Comparison of ENCODE assay signal across 8 mouse cellular contexts in the genomic region with DNA sequence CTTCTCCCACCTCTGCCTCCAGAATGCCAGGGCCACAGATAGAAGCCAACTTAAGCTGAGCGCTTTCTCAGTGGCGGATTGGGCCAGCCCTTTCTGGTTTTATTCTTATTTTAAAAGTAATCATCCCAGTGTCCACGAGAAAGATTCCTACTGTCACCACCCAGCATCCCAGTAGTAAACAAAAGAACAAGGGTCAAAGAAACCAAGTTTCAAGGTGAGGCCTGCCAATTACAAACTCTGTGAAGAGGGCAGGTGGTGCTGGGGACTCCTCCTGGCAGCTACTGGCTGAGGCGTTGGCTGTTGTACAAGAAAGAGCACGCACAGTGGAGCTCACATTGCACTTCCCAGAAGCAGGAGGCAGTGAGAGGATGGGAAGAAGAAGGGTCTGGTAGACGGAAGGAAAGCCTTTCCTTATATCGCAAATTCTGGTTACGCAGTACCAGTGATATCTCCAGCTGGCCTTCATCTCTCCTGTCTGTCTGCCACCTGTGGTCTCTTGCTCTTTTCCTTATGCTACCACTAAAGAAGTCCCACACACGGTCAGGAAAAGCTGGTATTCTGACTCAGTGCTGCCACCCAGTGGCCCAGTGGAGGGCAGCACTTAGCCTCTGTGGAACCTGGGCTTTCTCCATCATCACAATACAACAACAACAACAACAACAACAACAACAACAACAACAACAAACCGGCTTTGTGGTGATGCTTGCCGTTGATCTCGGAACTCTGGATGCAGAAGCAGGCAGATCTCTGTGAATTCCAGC. TPM values are rescaled to one million over a fixed set of nuclear protein-coding genes. Genes with fewer than 3 reads are reported as not detected.
DNase-seq lines count a peak whose midpoint lies in the region; ATAC-seq and TF ChIP-seq lines count a peak whose summit lies in the region.

No protein-coding gene starts in this region.

- peak; percentile 88 for TF ChIP-seq CTCF in lung, adult 2 months (IDR thresholded peaks at IDR 0.05; ENCODE audit: insufficient read depth, low read length)

- no peak for TF ChIP-seq POLR2A in lung, adult 2 months (IDR thresholded peaks at IDR 0.05; ENCODE audit: borderline replicate concordance, extremely low read depth, low read depth, low read length)

- no peak overlapping the region for H3K4me3 ChIP-seq in lung, adult 2 months (replicated peaks; ENCODE audit: extremely low read depth, low read depth, low read length)

- 40% methylated on average over 12 of the region's 12 CpGs for WGBS in lung, adult 2 months

- intact Hi-C loops in gastrocnemius, postnatal 14 days (cut with DNase I; ENCODE audit: low total_unique reads), result loop anchor here (5.0 kb wide), 1 partner anchor 235 kb away; no protein-coding TSS in a partner anchor

- no peak for ATAC-seq in activated CD4-positive, CD25-positive, alpha-beta regulatory T cell, adult 4 months

- peak; percentile 37 for DNase-seq in urinary bladder, postnatal 14 days (ENCODE audit: low spot score)
- no peak for DNase-seq in urinary bladder, postnatal 10 days (ENCODE audit: low spot score)
- peak; percentile 80 to 83 for DNase-seq in cerebellum, postnatal 10 days
- peak; percentile 25 for DNase-seq in gastrocnemius, postnatal 14 days
- peak; percentile 70 for DNase-seq in kidney, postnatal 10 days
- DNase-seq in lung, adult 2 months, result peak; percentile 31
- DNase-seq in retina, embryonic 14.5 days (ENCODE audit: low spot score), result peak; percentile 65

- no peaks in the 10 kb centered on the region for H3K4me1 ChIP-seq in lung, adult 2 months (ENCODE audit: control insufficient read depth, insufficient read depth, low read length)

RNA-seq across cellular contexts. Expression of gene Gli2, which starts 29.0 kb away (rescaled TPM):
- total RNA-seq in gastrocnemius, postnatal 14 days (2021), result 1 to 10 TPM; 3.3 to 4.5 TPM
- 4.1 and 4.4 TPM in 2 replicates for polyA plus RNA-seq in lung, adult 2 months (2012; rRNA removed)
- not detected for polyA plus RNA-seq in activated CD4-positive, CD25-positive, alpha-beta regulatory T cell, adult 4 months (2017; shearing (Covaris generic))
